Mouse (Mus musculus) testis, postnatal 10 days (tissue): ENCODE results near the gene Dgkg.

Source experiments
- DNase-seq: peaks from one replicate; pipeline ENCODE4 v3.0.0; 2021; ENCODE audit warnings: low spot score

Gene Dgkg

DNA sequence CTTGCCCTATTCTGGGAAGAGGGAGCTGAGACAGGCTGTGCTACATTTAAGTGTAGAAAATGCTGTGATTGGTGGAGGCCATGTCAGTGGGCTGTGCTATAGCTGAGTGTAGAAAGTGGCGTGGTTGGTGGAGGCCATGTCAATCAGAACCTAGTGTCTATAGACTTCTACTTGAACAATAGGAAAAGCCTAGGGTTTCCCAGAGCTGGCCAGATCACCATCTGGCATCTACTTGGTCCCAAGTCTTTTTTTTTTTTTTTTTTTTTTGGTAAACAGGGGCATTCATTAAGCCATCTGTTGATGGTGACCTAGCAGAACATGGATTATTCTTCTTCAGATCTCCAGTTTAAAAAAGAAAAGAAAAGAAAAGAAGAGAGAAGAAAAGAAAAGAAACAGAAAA is 60.6 kb downstream of the Dgkg start:
- peak; percentile 6 for DNase-seq

DNA sequence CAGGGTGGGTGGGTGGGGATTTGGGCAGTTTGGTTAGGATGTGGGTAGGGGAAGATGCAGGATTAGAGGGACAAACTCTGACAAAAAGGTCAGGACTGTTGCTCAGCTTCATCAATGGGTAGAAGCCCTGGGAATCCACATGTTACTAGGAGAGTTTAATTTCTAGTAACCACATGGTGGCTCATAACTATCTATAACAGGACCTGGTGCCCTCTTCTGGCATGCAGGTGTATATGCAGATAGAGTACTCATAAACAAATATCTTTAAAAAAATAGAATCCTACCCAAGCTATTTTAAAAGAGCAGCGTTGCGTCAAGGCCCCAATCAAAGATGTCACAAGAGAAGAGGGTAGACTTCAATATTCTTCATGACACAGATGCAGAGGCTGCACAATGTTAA is 63.1 kb downstream of the Dgkg start:
- peak; percentile 33 for DNase-seq

DNA sequence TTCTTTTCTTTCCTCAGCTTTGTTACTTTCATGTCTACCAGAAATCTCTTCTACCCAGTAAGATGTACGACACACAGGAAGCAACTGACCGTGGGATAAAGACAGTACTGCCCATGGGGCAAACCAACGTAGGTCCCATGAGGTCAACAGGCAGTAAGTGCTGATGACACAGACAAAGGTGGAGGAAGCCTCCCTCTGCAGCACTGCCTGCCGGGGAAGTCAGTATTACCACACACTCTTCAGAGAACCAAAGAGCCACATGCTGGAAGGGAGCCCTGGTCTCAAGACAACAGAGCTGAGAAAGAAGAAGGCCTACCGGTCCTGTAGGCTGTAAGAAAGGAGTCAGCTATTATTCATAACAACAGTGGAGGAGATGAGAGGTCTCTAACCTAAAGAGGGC is 67.4 kb downstream of the Dgkg start:
- peak; percentile 13 for DNase-seq

DNA sequence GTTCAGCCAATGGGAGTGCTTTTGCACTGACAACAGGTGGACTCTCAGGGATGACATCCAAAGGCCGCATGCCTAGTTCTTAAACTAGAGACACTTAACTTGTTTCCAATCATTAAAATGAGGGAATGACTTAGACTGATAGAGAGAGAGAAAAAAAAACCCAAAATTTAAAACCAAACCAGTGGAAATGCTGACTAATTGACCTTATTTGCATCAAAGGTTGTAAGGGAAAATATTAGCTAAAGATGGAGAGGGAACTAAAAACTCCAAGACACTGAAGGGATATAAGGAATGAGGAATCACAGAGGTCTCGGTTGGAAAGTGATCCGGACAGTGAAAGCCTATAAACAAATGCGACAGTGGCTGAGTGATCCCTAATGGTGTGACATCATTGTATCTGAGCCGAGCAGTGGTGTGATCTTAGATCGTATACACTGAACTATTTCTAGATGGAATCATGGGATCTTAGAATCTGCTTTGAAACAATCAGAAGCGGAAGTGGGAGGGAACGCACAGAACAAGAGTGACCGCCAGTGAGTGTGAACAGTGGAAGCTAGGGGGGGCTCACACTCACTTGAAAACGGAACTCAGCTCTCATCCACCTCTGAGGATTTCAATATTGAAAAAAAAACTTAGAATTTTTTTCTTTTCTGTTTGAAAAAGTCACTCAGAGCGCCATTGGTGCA is 70.7 kb downstream of the Dgkg start:
- DNase-seq, result peak; percentile 7

DNA sequence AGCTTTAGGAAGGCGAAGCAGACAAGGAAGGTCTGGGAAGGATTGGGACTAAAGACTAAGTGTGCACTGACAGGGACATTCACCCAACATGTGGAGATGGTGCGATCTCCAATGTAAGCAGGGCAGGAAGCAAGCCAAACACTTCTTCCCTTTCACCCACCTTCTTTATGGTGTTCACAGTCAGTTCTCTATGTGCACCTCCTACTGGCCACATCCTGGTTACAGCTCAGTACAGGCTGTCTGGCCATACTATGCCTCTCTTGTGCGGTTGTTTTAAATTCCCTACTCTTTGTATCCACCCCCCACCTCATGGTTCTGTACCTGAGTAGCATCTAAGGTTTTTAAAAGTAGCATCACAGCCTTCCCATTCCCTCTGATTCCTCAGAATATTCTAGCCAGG is 71.5 kb downstream of the Dgkg start:
- DNase-seq, result peak; percentile 20

DNA sequence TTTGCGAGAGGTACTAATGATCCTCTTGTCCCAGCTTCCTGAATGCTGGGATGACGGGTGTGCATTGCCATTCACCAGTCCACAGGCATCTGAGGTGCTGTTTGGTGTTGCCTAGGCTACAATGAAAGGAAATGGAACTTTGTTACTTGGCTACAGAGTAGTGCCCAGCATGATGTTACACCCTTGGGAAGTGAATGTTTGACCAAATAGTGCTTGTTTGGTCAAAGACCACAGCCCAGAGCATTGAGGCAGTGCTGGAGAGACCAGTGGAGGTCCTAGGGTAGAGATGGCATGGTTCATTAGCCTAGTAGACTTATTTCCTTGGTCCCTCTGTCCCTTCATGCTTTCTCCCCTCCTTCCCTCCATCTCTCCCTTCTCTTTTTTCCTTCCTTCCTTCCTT is 73.6 kb downstream of the Dgkg start:
- peak; percentile 7 for DNase-seq

DNA sequence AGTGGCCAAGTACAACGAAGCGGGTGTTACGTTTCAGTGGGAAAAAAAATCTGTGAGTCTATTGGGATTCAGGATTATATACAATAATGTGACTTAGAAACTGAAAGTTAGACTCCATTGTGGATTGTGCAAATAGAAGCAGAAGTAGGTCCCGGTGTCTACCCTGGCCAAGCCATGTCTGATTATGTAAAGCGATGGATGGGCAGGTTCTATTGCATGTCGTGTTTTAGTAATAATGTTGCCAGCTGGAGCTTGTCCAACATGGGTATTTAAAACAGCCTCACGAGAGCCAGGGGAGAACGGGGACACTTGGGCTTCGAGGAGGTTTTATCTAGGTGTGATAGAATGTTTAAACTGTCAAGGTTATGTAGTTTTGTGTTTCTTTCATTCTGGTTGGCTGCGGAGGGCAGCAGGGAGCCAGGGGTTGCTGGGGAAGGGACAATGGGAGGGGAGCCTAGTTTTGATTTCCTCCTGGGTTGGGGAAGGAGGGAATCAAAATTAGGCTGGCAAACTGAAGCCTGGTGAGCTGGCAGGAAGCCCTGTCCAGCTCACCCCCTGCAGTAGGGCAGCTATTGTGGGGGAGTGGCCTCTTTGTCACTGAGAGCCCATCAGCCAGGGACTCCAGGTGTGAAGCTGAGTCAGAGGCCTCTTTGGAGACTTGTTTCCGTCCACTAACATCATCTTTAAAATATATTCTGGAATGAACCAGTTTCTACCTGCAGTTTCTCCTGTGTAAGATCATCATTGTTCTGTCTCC is 74.7 kb downstream of the Dgkg start:
- DNase-seq, result peak; percentile 33

DNA sequence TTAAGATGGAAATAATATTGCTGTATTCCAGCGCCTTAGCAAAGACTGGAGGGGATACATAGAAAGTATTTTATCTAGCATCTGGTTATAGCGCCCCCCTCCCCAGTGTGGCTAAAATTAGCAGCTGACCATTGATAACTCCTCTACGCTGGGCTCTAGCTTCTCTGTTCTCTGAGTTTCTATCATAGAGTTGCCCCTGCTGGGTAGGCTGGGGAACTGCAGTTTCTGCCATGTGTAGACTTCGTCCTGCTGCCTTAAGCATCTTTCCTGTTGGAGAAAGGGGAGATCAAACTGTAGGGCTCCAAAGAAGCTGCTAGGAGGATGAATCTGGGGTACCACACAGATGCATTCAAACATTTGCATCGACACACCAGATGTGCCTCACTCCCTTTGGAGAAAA is 76.9 kb downstream of the Dgkg start:
- peak; percentile 46 for DNase-seq

DNA sequence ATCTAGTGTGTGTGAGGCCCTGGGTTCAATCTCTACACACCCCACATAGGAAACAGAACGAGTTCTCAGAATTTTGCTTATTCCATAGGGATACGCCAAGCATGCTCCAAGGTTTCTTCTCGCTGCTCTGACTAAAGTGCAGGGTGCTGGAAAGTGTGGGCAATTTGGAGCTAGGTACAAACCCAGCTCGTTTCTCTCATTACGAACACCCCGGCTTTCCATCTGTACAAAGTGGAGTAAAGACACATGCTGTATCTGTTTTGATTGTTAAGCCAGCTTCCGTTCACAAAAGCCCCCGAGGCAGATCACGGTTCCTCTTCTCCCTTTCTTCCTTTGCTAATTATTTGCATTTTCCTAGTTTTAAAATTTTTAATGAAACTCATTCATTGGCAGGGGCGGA is 78.1 kb downstream of the Dgkg start:
- no peak for DNase-seq

DNA sequence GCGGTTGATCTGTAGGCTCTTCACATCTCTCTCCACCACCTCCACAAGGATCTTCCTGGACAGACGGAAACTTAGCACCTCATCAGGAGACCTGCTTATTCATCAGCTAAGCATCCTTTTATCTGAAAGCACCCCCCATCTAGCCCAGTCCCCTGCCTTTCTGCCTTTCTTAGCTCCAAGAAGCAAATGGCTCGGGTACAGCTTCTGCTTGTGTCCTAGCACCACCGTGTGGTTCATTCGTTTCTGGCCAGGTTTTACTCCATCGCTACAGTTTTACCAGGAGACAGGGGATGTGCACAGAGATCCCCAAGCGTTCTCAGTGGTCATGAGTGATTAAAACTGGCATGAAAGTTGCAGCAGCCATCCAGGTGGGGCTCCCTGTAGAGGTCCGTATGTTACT is 79.4 kb downstream of the Dgkg start:
- DNase-seq, result no peak

DNA sequence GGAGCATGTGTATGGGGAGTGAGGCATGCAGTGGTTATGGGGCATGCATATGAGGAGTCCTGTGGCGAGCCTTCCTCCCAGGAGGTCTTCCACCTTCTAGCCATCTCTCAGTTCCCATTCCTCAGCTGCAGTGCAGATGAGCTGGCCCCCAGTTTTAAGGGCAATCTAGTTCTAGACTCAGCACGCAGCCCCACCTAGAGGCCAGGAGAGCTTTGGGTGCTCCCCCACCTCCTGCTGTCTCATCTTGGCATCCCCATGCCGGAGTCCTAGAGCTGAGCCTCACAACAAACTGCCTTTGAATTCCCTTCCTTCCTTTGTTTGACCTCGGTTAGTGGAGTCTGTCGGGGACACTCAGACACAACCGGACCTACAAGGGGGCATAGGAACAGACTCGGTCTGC is 82.9 kb downstream of the Dgkg start:
- peak; percentile 41 for DNase-seq

DNA sequence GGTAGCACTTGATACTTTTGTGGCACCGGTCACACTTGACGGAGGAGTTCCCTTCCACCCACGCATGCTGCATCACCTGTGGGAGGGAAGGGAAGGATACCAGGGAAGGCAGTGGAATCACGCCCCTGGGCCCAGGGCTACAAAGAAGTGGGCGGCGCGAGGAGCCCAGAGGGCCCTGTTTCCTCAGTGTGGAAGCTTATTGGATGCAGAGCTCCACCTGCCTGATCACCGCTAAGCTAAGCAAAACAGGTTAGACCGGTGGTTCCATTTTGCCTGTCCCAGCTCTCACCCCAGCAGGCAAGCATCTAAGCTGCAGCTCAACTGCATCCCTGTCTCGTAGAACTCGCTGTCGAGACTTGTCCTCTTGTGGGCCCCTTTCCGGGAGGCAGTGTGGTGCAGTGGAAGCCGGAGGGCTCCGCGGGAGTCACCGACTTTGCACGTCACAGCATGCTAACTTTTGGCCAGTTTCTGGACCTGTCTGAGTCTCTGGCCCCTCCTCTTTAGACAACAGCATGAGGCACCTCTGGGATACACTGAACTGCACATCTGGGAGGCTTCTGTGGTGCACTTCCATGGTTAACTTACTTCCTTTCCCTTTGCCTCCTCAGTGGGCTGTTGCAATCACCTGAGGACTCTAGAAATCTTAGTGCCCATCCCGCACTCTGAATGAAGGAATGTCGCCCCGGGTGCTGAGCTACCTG is 84.2 kb downstream of the Dgkg start:
- DNase-seq, result peak; percentile 45

DNA sequence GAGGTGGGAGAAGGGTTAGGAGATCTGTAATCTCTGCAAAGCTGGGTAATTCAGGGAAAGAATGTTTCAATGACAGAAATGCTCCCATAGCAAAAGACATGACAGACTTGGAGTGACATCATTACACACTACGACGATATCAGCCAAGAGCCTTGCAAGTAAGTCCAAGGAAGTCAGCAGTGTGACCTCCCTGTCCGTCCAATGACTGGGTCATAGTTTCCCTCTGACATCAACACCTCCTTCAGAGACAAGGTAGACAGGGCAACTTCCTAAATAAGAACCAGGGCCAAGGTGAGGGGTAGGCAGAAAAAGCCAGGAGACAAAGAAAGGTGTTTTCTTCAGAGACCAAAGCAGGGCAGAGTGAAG is 92.1 kb downstream of the Dgkg start:
- no peak for DNase-seq

DNA sequence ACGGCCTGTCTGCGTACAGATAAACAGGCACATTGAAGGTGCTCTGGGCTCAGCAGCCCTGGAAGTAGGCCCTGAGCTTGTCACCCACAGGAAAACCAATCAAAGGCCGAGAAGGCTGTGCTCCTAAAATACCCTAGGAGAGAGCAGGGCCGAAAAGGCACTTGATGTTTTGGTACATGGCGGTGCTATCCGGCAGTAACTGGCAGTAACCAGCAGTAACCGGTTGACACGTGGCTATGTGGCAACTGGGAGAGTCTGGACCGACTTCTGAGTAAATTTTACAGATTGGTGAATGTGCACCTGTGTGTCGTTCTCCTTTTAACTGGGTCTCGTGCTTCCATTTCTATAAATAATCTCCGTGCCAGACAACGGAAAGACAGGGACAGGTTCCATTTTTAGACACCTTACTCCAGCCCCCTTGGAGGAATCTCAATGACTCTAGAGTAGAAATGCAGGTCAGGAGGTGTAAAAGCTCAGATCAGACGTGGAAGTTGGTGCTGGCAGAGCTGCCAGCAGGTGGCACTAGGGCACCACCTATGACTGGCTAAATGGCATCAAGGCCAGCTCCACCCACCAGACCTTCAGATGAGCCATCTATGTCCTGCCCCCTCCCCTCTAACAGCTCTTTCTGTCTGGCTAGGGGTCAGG is 92.6 kb downstream of the Dgkg start:
- peak; percentile 74 for DNase-seq

DNA sequence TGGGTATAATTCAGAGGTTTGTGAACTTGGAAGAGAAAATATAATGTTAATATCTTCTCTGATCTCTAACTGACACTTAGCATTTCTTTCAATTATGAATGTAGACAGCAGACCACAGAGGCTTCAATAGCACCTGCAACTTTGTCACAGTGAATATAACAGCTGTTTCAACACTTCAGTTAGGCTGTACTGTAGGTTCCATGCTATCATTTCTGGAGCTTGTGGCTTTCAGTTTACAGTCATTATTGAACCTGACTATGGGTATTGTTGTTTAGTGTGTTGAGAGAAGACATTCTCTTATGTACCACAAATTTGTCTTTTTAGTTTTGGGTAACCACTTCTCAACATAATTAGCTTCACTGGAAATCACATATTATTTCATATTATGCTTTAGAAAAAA is 93.4 kb downstream of the Dgkg start:
- no peak for DNase-seq

DNA sequence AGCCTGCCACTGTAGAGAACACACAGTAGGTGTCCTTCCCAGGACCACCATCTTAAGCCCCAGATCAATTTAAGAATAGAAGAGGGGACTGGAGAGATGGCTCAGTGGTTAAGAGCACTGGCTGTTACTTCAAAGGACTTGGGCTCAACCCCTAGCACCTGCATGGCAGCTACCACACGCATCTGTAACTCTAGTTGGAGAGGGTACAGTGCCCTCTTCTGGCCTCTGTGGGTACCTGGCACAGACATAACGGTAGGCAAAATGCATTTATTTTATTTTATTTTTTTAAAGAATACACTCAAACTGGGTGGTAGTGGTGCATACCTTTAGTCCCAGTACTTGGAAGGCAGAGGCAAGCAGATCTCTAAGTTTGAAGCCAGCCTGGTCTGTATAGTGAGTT is 102.0 kb downstream of the Dgkg start:
- no peak for DNase-seq

DNA sequence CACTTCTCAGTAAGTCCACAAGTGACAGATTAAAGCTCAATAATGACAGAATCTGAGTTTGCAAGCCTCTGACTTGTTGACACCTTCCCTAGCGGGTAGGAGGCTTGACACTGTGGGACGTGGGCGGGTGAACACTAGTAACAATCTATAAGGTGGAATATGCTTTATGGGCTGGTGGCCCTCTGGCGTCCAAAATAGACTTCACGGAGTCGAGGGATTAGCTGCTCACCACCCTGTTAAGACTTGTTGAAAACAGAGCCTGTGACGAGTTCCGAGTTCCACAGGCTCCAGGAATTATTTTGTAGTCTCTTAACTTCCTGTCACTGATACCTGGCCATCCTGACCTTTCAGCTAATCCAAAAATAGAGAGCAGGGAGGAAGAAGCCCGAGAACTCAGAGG is 104.7 kb downstream of the Dgkg start:
- no peak for DNase-seq

DNA sequence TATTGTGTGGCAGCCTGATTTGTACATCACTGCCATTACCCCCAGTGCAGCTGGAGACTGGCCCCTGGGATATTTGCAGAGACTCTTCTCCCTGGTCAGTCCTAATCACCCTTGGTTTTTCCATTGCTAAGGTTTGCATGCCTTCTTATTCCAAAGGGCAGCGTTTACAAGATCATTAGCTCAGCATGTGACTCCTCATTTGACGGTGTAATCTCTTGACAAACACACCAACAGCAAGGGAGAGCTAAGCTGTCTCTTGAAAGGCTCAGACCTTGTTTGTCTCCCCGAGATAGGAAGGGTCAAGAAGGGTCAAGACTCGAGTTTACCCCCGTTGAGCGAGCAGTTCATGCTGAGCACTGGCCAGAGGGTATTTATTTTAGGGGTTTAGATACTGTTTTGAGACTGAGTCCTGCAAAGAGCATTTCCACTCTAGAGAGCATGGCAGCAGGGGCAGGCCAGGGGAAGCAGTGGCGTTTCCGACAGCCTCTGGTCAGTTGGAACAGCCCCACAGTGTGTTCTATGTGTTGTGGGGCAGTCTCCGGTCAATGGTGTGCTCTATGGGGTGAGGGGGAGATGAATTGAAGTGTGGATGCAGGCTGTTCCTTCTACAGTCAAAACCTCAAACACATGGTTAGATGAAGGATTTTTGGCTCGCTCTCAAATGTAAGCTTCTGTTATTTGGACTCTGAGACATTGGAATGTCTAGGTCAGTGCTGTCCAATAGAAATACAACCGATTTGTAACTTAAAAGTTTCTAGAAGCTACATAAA is 105.6 kb downstream of the Dgkg start:
- no peak for DNase-seq

DNA sequence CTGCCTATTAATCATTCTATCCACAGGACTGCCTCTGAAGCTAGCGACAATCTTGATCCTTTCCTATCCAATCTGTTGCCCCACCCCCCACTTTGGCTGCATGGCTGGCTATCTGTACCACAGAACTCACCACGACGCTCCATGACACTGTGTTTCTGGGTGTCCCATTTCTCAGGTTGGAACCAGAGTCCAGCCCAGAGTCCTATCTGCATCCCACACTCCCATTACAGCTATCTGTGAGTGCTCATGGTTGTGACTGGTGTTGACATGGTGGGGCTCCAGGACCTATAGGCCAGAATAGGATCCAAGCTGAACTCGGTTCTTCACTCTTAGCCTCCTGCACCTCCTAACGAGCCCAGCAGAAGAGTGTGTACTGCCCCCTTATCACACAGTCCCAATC is 107.7 kb downstream of the Dgkg start:
- DNase-seq, result no peak

DNA sequence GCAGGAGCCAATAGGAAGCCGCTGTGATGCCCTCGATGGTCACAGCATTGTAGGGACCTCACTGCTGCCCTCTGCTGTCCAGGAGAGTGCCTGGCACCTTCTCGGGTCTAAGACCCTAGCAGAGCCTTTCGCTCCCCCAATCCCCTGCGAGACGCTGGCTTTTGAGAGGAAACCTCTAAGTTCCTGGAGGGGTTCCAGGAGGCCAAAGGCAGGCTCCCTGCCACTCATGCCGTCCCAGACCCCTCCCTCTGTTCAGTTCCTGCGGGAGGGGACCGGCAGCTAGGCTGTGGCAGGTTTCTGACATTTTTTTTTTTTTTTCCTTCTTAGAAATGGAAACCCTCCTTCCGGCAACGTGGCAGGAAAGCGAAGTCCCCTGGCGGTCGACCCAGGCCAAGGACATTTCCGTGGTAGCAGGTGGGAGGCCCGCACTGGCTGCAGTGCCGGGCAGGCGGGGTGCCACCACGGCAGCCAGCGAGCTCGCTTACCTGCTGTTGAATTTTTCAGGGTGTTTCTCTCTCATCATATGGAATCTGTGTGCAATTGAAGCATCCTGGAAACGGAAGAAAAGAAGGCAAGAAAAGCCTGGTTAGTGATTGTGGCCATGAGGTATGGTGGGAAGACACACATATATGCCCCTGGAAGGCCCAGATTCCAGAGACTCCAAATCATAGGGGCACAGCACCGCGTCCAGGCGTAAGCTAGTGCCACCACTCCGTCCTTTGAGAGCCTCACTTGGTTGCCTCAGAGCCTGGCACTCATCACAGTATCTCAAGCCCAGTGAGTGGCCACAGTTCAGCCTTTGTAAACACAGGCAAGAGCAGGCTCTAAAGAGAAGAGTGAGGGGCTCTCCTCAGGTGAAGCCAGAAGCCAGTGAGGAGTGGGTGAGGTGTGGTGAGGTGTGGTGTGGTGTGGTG is 108.6 kb downstream of the Dgkg start:
- DNase-seq, result peak; percentile 93

DNA sequence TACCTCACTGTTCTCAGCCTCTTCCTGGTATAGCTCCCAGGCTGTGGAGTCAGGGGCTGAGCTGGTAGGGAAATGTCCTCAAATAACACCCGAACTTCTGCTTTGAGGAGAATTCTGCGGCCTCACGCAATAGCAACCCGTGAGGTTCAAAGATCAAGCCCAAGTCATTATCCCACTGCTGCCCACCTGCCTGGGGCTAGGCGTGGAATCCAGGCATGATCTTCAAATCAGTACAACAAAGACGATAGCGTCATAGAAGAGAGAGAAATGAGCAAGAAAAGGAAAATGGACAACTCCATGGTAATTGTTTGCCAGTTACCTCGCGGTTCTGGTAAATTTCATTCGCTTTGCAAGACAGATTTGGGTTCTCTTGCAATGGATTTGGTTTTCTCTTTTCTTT is 109.3 kb downstream of the Dgkg start:
- DNase-seq, result no peak
